Mouse (Mus musculus) urinary bladder, postnatal 10 days (tissue): ENCODE data around the gene Atp6v1e1.

Source experiments
- DNase-seq: peaks from one replicate; pipeline ENCODE4 v3.0.0; 2022; ENCODE audit warnings: low spot score

The Atp6v1e1 gene

GRCm38 (mm10) chr6:120771366-120771765, 51.2 kb downstream of the Atp6v1e1 start:
- no peak for DNase-seq

GRCm38 (mm10) chr6:120769972-120770371, 52.6 kb downstream of the Atp6v1e1 start:
- no peak for DNase-seq

DNA sequence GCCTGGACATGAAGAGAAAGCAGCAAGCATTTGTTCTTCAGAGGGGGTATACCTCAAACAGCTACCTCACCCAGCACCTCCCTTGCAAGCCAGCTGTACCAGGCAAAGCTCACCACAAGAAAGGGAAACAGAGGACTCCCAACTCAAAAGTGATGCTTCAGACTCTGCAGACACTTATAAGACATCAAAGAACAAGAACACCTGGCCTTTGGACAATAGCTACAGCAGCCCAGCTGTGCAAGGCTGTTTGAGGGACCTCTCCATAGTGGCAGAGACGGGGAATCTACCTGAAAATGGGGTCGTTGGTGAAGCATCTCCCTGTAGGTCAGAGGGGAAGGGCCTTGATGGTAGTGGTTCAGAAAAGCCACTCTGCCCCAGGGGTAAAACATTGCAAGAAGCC, 61.4 kb downstream of the Atp6v1e1 start:
- DNase-seq: no peak

DNA sequence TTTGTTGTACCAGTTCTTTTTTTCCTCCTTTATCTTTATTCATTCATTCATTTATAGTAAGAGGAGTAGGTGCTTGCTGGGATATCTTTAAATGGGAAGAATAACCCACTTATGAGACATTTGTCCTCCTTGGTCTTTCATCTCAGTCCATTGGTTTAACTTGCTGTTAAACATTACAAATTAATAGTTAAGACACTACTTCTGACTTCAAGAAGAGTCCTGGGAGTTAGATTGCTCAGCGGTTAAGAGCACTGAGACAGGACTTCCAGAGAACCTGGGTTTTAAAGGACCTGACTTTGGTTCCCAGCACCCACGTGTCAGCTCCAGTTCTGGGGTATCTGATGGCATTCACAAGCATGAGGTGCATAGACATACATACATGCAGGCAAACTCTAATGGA, 76.2 kb downstream of the Atp6v1e1 start:
- no peak for DNase-seq
